Mouse (Mus musculus) layer of hippocampus, adult 9-11 months (tissue): ENCODE data around the gene Tor4a.

Experiments
- DNase-seq: peaks from one replicate; pipeline ENCODE4 v3.0.0; 2022

The Tor4a gene

DNA sequence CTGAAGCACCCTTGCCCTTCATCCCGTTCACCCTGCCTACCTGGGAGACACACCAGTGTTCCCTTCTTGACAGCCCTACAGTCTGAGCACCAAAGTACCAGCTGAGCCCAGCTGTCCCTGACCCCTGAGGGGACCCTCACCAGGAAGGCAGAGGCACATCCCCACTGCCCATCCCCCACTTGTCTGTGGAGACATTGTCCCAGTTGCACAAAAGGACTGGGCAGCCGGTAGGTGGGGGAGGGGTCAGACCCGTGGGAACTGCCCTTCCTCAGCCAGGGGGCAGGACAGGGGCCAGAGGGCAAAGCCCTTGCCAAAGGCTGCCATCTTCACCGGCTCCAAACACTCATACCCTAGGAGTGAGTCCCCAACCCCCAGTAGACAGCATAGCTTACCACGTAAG lies 26.9 kb downstream of the Tor4a start:
- DNase-seq = no peak

DNA sequence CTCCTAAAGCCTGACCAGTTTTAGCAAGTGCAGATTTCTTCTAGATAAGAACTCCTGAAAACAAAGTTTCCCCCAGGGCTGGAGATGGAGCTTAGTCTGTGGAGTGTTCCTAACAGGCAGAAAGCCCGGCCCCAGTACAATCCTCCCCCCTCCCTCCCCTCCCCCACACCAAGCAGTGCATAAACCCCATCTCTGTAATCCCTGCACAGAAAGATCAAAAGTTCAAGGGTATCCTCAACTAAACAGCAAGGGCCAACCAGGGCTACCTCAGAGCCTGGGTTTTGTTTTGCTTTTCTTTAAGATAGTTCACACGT lies 28.1 kb downstream of the Tor4a start:
- no peak for DNase-seq

DNA sequence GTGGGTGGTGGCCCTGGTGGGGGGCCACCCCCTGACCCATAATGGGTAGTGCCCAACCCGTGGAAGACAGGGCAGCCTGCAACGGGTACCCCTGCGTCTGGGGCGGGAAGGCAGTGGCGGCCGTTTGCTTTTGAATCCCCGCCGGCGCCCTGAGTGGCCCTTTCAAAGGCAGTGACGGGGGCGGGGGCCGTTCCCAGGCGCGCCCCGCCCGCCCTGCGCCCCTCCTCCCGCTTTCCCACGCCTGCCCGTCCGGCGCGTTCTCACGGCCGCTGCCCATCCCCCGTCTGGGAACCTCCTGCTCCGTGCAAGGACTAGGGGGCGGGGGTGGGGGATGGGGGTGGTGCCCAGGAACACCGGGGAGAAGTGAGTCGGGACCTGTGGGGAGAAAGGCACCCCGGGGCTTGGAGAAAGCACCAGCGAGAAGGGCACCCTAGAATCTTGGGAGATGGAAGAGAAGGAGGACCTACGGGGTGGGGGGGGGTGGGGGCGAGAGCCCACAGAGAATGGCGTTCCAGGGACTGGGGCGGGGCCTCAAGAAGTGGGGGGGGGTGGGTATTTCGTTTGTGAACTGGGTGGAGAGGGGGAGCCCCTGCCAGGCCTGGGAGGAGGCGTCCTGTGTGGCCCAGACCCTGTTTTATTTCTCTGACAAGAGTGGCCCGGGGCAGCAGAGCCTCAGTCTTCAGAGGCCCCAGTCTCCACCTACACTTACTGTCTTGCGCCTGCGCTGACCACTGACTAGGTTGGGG lies 28.6 kb downstream of the Tor4a start:
- no peak for DNase-seq

DNA sequence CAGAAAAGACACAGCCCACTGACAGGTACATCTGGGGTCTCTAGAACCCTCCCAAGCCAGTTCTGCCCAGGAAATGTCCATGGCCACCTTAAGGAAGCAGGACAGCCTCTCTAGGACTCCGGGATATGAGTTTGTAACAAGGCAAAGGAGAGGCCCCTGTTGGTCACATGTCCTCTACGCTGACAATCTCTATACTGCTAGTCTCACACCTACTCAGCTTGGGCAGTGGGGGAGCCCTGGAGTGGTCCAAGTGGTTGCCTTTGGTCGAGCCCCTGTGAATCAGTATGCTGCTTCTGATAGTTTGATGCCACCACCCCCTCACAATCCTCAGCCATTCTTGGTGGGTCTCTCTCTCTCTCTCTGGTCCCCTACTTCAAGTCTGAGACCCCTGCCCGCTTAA lies 29.2 kb downstream of the Tor4a start:
- DNase-seq = no peak

DNA sequence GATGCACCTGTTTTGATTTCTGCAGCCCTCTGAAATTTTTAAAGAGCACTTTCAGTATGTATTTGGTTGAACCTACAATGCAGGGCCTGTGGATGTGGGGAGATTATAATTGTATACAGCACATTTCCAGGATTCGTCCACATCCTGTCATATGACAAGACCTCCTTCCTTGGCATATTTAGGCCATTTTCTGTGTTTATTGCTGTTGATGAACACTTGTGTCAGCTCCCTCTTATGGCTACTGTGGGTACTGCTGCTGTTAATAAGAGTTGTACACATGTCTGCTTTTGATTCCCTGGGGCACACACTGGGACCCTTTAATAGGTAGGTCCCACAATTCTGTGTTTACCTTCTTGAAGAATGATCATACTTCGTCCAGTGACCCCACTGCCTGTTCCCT lies 39.0 kb downstream of the Tor4a start:
- DNase-seq = no peak

DNA sequence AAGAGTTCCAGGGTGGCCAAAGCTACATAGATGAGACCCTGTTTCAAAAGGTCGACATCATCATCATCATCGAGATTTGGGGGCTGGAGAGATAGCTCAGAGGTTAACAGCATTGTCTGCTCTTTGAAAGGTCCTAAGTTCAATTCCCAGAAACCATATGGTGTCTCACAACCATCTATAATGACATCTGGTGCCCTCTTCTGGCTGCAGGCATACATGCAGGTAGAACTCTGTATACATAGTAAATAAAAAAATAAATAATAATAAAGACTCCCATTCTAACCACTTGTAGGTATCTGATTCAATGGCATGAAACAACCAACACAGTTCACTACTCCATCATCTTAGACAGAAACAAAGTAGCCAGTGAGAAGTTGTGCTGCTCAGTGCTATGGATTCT lies 39.7 kb downstream of the Tor4a start:
- no peak for DNase-seq

DNA sequence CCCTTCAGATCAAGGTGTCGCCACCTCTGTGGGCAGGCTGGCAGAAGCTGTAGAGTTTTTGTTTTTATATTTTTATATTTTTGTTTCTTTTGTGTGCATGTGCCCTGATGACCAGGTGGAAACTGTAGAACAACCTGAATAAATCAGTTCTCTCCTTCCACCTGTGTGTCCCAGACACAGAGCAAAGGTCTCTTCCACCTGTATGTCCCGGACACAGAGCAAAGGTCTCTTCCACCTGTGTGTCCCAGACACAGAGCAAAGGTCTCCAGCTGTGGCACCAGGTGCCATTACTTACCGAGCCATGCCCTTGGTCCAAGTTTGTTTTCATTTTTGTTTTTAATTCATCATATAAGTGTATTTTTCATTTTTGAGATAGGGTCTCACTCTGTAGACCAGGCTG lies 40.5 kb downstream of the Tor4a start:
- DNase-seq = no peak

DNA sequence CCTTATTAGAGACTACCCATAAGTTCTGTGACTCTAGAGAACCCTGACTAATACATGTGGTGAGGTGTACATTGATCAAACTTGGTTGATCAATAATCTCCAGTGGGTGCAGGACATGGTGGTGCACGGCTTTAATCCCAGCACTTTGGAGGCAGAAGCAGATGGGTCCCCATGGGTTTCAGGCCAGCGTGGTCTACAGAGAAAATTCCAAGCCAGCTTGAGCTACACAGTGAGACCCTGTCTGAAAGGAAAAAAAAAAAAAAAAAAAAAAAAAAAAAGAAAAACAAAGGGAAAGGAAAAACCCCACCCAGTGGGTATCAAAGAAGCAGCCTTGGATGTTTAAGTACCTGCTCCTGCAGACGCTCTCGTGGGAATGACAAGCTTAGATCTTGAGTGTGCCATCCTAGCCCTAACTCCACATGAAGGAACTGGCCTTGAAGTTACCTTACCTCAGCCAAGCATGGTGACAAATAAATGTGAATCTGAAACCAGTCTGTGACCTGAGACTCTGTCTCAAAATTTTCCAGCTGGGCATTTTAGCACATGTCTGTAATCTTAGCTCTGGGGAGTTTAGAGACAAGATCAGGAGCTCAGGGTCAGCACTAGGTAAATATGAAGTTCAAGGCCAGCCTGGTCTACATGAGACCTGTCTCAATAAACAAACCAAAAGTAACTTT lies 45.3 kb downstream of the Tor4a start:
- no peak for DNase-seq

DNA sequence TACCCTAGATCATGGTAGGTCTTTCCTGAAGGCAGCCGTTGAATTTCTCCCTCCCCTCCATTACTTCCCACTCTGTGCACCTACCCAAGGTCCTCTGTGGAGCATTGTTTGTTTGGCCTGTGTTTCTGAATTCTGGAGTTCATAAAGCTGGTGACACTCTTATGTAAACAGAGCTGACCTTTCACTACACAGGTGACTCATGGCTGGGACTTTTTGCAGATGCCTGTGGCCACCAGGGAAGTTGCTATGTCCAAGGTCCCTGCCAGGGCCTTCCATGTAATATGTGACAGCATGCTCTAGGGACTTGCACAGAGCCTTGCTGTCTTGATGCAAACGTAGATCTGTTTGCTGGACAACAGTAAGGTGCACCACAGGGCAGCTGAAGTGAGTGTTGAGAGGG lies 47.0 kb downstream of the Tor4a start:
- DNase-seq = no peak

DNA sequence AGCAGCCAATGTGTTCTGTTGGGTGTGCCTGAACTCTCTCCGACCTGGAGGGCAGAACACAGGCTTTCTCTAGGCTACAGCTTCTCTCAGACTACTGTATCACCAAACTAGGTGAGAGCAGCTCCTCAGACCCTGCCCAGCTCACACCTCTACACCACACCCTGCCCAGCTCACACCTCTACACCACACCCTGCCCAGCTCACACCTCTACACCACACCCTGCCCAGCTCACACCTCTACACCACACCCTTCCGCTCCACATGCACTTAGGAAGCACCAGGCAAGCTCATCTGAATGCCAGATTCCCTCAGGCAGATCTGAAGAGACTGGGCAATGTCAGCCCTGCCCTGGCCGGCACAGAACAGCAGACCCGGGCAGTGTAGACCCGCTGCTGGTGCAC lies 48.8 kb downstream of the Tor4a start:
- no peak for DNase-seq

DNA sequence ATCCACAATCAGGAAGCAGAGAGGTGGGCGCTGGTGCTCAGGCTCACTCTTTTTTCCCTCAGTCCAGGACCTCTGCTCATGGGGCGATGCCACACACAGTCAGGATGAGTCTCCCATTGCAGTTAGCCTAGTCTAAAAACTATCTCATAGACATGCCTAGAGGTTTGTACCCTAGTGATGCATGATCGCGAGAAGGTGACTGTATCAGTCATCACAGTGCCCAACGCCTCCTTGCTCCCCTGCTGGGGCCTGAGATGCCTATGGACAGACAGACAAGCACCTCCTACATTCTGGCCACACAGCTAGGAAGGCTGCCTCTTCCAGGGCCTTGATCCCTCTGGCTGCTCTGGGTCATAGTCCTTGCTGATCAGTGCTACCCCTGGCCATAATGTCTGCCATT lies 49.3 kb downstream of the Tor4a start:
- DNase-seq = no peak

DNA sequence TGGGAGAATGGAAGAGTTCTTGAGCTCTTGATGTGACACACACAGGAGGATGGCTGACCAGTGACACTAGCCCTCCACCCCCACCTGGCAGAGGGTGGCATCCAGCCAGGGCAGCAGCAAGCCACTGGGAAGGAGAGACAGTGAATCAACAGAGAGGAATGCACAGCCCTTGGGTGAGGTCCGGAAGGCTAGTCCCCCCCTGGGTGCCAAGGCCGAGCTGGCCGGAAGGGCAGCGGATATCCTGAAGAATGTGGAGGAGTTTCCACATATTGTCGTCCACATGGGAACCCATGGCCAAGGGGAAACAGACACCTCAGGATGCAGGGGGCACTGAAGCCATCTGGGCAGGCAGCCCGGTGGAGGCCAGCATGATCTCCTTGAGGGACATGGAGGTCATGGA lies 51.3 kb downstream of the Tor4a start:
- no peak for DNase-seq
